Mouse (Mus musculus): Measurements from ENCODE around the gene Fcnb. TPM values are rescaled to one million over a fixed set of nuclear protein-coding genes. Genes with fewer than 3 reads are reported as not detected.

Fcnb gene
- polyA plus RNA-seq, 1 experiment from 2014 or later, result 57.0 TPM

GRCm38 (mm10) chr2:28063711-28064338 lies 20.9 kb downstream of the Fcnb start:
- H3K4me2 ChIP-seq (ENCODE audit: low read depth, low read length), result no peak overlapping the region; the same call in 1 of the 2 replicates
- peak; percentile 30 for ATAC-seq
- WGBS (ENCODE audit: insufficient replicate concordance), result 58% methylated on average over 4 of the region's 4 CpGs

GRCm38 (mm10) chr2:28059922-28060321 lies 24.8 kb downstream of the Fcnb start:
- ATAC-seq (no peak), DNase-seq (no peak)
- Histone ChIP-seq H3K36me3 (replicated peaks; ENCODE audit: insufficient read depth, low read length) (no peaks in the 10 kb centered on the region), H3K4me3 (ENCODE audit: low read depth, low read length) (no peak overlapping the region), H3K9me3 (ENCODE audit: low read length) (no peaks in the 10 kb centered on the region), H3K27me3 (ENCODE audit: insufficient read depth, low read length) (no peaks in the 10 kb centered on the region), H3K27ac (ENCODE audit: low read depth) (no peak overlapping the region), H3K9ac (replicated peaks) (no peak overlapping the region), H3K4me2 (ENCODE audit: low read depth, low read length) (no peak overlapping the region), H3K4me1 (ENCODE audit: insufficient read depth) (peaks cover 10% of the 10 kb centered on the region)
- WGBS (ENCODE audit: insufficient replicate concordance), result 74% methylated on average over 1 of the region's 1 CpGs
- TF ChIP-seq EP300 (IDR thresholded peaks at IDR 0.05; ENCODE audit: low read depth) (no peak), CTCF (IDR thresholded peaks at IDR 0.05; ENCODE audit: low read depth) (no peak)

More at GRCm38 (mm10) chr2:28063711-28064338, 20.9 kb downstream of the Fcnb start:
- no peak for DNase-seq
- Histone ChIP-seq H3K9me3 (ENCODE audit: low read length) (no peaks in the 10 kb centered on the region), H3K27me3 (ENCODE audit: insufficient read depth, low read length) (no peaks in the 10 kb centered on the region), H3K36me3 (replicated peaks; ENCODE audit: insufficient read depth, low read length) (0 out of 2 replicates have a peak, but pooled peaks cover 2% of the 10 kb centered on the region), H3K4me1 (ENCODE audit: insufficient read depth) (peaks cover 35% of the 10 kb centered on the region), H3K27ac (ENCODE audit: low read depth) (peak overlapping the region; percentile 88), H3K4me3 (ENCODE audit: low read depth, low read length) (no peak overlapping the region), H3K9ac (replicated peaks) (0 out of 2 replicates have a peak overlapping the region, but pooled peaks have one; percentile 23)
- TF ChIP-seq CTCF (IDR thresholded peaks at IDR 0.05; ENCODE audit: low read depth), result no peak
- TF ChIP-seq EP300 (IDR thresholded peaks at IDR 0.05; ENCODE audit: low read depth), result no peak

- Histone ChIP-seq H3K36me3 (replicated peaks; ENCODE audit: insufficient read depth, low read length) (no peaks in the 10 kb centered on the region), H3K27ac (ENCODE audit: low read depth) (no peak overlapping the region), H3K9ac (replicated peaks) (no peak overlapping the region), H3K27me3 (ENCODE audit: insufficient read depth, low read length) (no peaks in the 10 kb centered on the region), H3K4me3 (ENCODE audit: low read depth, low read length) (no peak overlapping the region), H3K4me1 (ENCODE audit: insufficient read depth) (peaks cover 2% of the 10 kb centered on the region; the same call in 1 of the 2 replicates), H3K9me3 (ENCODE audit: low read length) (no peaks in the 10 kb centered on the region), H3K4me2 (ENCODE audit: low read depth, low read length) (no peak overlapping the region)
- ATAC-seq, result no peak
- 82% methylated on average over 7 of the region's 7 CpGs for WGBS (ENCODE audit: insufficient replicate concordance)
- TF ChIP-seq EP300 (IDR thresholded peaks at IDR 0.05; ENCODE audit: low read depth) (no peak), CTCF (IDR thresholded peaks at IDR 0.05; ENCODE audit: low read depth) (no peak)
- no peak for DNase-seq
These were observed 37.6 kb downstream of the Fcnb start for GRCm38 (mm10) chr2:28047092-28047491.

GRCm38 (mm10) chr2:28046311-28046710 lies 38.4 kb downstream of the Fcnb start:
- no peak for ATAC-seq
- DNase-seq, result no peak
- TF ChIP-seq CTCF (IDR thresholded peaks at IDR 0.05; ENCODE audit: low read depth) (no peak), EP300 (IDR thresholded peaks at IDR 0.05; ENCODE audit: low read depth) (no peak)
- peaks cover 2% of the 10 kb centered on the region; the same call in 1 of the 2 replicates for H3K4me1 ChIP-seq (ENCODE audit: insufficient read depth)
- no peak overlapping the region for H3K4me2 ChIP-seq (ENCODE audit: low read depth, low read length)
- H3K27me3 ChIP-seq (ENCODE audit: insufficient read depth, low read length), result no peaks in the 10 kb centered on the region
- H3K36me3 ChIP-seq (replicated peaks; ENCODE audit: insufficient read depth, low read length), result no peaks in the 10 kb centered on the region
- H3K9ac ChIP-seq (replicated peaks), result no peak overlapping the region
- no peak overlapping the region for H3K27ac ChIP-seq (ENCODE audit: low read depth)
- H3K4me3 ChIP-seq (ENCODE audit: low read depth, low read length), result no peak overlapping the region
- 63% methylated on average over 6 of the region's 6 CpGs for WGBS (ENCODE audit: insufficient replicate concordance)
- no peaks in the 10 kb centered on the region for H3K9me3 ChIP-seq (ENCODE audit: low read length)

GRCm38 (mm10) chr2:28044920-28045598 lies 39.6 kb downstream of the Fcnb start:
- H3K4me1 ChIP-seq (ENCODE audit: insufficient read depth), result peaks cover 2% of the 10 kb centered on the region; the same call in 1 of the 2 replicates
- TF ChIP-seq CTCF (IDR thresholded peaks at IDR 0.05; ENCODE audit: low read depth) (no peak), EP300 (IDR thresholded peaks at IDR 0.05; ENCODE audit: low read depth) (no peak)
- H3K4me2 ChIP-seq (ENCODE audit: low read depth, low read length), result no peak overlapping the region
- no peak overlapping the region for H3K4me3 ChIP-seq (ENCODE audit: low read depth, low read length)
- DNase-seq, result no peak
- H3K27ac ChIP-seq (ENCODE audit: low read depth), result peak overlapping the region; percentile 48
- H3K9ac ChIP-seq (replicated peaks), result no peak overlapping the region
- H3K27me3 ChIP-seq (ENCODE audit: insufficient read depth, low read length), result no peaks in the 10 kb centered on the region
- no peaks in the 10 kb centered on the region for H3K36me3 ChIP-seq (replicated peaks; ENCODE audit: insufficient read depth, low read length)
- H3K9me3 ChIP-seq (ENCODE audit: low read length), result no peaks in the 10 kb centered on the region
- 77% methylated on average over 9 of the region's 9 CpGs for WGBS (ENCODE audit: insufficient replicate concordance)
- peak; percentile 60 for ATAC-seq

- Histone ChIP-seq H3K4me2 (ENCODE audit: low read depth, low read length) (no peak overlapping the region), H3K27me3 (ENCODE audit: insufficient read depth, low read length) (no peaks in the 10 kb centered on the region), H3K4me1 (ENCODE audit: insufficient read depth) (peaks cover 2% of the 10 kb centered on the region; the same call in 1 of the 2 replicates), H3K36me3 (replicated peaks; ENCODE audit: insufficient read depth, low read length) (no peaks in the 10 kb centered on the region; the same call in 1 of the 2 replicates), H3K4me3 (ENCODE audit: low read depth, low read length) (no peak overlapping the region), H3K9ac (replicated peaks) (no peak overlapping the region), H3K9me3 (ENCODE audit: low read length) (no peaks in the 10 kb centered on the region), H3K27ac (ENCODE audit: low read depth) (no peak overlapping the region)
- DNase-seq, result no peak
- TF ChIP-seq CTCF (IDR thresholded peaks at IDR 0.05; ENCODE audit: low read depth) (no peak), EP300 (IDR thresholded peaks at IDR 0.05; ENCODE audit: low read depth) (no peak)
- ATAC-seq, result no peak
- WGBS (ENCODE audit: insufficient replicate concordance), result 79% methylated on average over 1 of the region's 1 CpGs
These were observed 44.2 kb downstream of the Fcnb start for GRCm38 (mm10) chr2:28040466-28040865.
